Mouse (Mus musculus) heart, postnatal 14 days (tissue): Measurements from ENCODE around the gene Troap. TPM values are rescaled to one million over a fixed set of nuclear protein-coding genes. Genes with fewer than 3 reads are reported as not detected.

Experiments
- microRNA-seq, 2 experiments: library from miRNA; unstranded; fragments of <30 nt; microRNA quantifications; one replicate each; pipeline ENCODE4 v1.2.0; 2021 to 2022
- total RNA-seq, 2 experiments: library from RNA; stranded (reverse); gene quantifications; 2 replicates each; pipeline ENCODE4 v1.2.3; 2021

The Troap gene
- total RNA-seq, 2 experiments from 2014 or later, result 2.1 to 2.2 TPM

Small RNAs within 50 kb of the gene (microRNA-seq; reads per million reads assigned to microRNA genes)
- 0 to 0.81 reads per million in 2 experiments for gene Mir6960

Other genes with a start within 250 kb of the Troap start
- 10 to 100 TPM; 91.8 to 93.6 TPM for gene Prkag1, start 243.1 kb upstream of the Troap start, total RNA-seq
- gene Kmt2d, start 203.4 kb upstream of the Troap start, total RNA-seq, result 10 to 100 TPM; 63.2 to 64.5 TPM
- 1 to 10 TPM; 1.6 to 2.0 TPM for gene Rhebl1, start 180.0 kb upstream of the Troap start, total RNA-seq
- 1 to 10 TPM; 2.0 to 2.7 TPM for gene Dhh, start 176.0 kb upstream of the Troap start, total RNA-seq
- gene Lmbr1l, start 156.3 kb upstream of the Troap start, total RNA-seq, result 10 to 100 TPM; 13.6 to 13.7 TPM
- gene Tuba1b, start 140.0 kb upstream of the Troap start, total RNA-seq, result 100 to 1,000 TPM; 164 to 218 TPM
- gene Gm49450, start 121.0 kb upstream of the Troap start, total RNA-seq, result not detected
- 100 to 1,000 TPM; 116 to 154 TPM for gene Tuba1a, start 120.9 kb upstream of the Troap start, total RNA-seq
- 10 to 100 TPM; 42.2 to 57.4 TPM for gene Tuba1c, start 44.7 kb upstream of the Troap start, total RNA-seq
- gene Prph, start 19.4 kb upstream of the Troap start, total RNA-seq, result under 1 TPM; 0.44 to 0.86 TPM
- not detected for gene C1ql4, start 13.2 kb downstream of the Troap start, total RNA-seq
- gene Dnajc22, start 18.6 kb downstream of the Troap start, total RNA-seq, result under 1 TPM; 0.27 to 0.45 TPM
- 10 to 100 TPM; 11.4 to 12.3 TPM for gene Spats2, start 51.3 kb downstream of the Troap start, total RNA-seq
- gene Kcnh3, start 150.3 kb downstream of the Troap start, total RNA-seq, result under 1 TPM; 0.36 to 0.68 TPM
- gene Mcrs1, start 177.4 kb downstream of the Troap start, total RNA-seq, result 10 to 100 TPM; 57.5 to 61.6 TPM
- gene Prpf40b, start 220.5 kb downstream of the Troap start, total RNA-seq, result 10 to 100 TPM; 25.5 to 26.3 TPM
- not detected for gene Fam186b, start 221.3 kb downstream of the Troap start, total RNA-seq